In genomic region chr4:106958561-106958960, GRCm38 (mm10) we compare ENCODE assay signal across 23 mouse cellular contexts. TPM values are rescaled to one million over a fixed set of nuclear protein-coding genes. Genes with fewer than 3 reads are reported as not detected.
DNase-seq lines count a peak whose midpoint lies in the region; ATAC-seq and TF ChIP-seq lines count a peak whose summit lies in the region.
"Had no signal": no experiment of that assay in that cellular context is flagged by ENCODE, and none has a peak within 500 bp of the region (broad histone marks: within the 10 kb centered on the region; RNA-seq: fewer than 3 reads in every experiment).

No protein-coding gene starts in this region.

- H3K9ac ChIP-seq in kidney, embryonic 15.5 days: no peak overlapping the region
- H3K9ac ChIP-seq in liver, embryonic 12.5 days: no peak overlapping the region
- H3K9ac ChIP-seq in liver, postnatal 0 days (replicated peaks): no peak overlapping the region
- no peak overlapping the region for H3K9ac ChIP-seq in limb, embryonic 15.5 days
- H3K9ac ChIP-seq: heart, embryonic 15.5 days; hindbrain, embryonic 15.5 days; lung, embryonic 14.5 days had no signal

- H3K4me2 ChIP-seq in kidney, embryonic 15.5 days: no peak overlapping the region
- H3K4me2 ChIP-seq in liver, embryonic 12.5 days: no peak overlapping the region
- H3K4me2 ChIP-seq in liver, postnatal 0 days (ENCODE audit: low read depth, low read length): no peak overlapping the region
- no peak overlapping the region for H3K4me2 ChIP-seq in limb, embryonic 15.5 days
- H3K4me2 ChIP-seq: heart, embryonic 15.5 days; hindbrain, embryonic 15.5 days; lung, embryonic 14.5 days had no signal

- no peak for ATAC-seq in kidney, embryonic 15.5 days (replicated peaks; ENCODE audit: low FRiP score)
- no peak for ATAC-seq in liver, embryonic 12.5 days
- no peak for ATAC-seq in liver, postnatal 0 days
- ATAC-seq in limb, embryonic 15.5 days (ENCODE audit: insufficient number of reproducible peaks, low FRiP score, low TSS enrichment, low read depth): no peak

- H3K27ac ChIP-seq in kidney, embryonic 15.5 days: no peak overlapping the region
- H3K27ac ChIP-seq in liver, embryonic 12.5 days: peak overlapping the region; percentile 1; the same call in 1 of the 2 replicates
- H3K27ac ChIP-seq in liver, postnatal 0 days (ENCODE audit: low read depth): no peak overlapping the region
- peak overlapping the region; percentile 14; the same call in 1 of the 2 replicates for H3K27ac ChIP-seq in limb, embryonic 15.5 days
- H3K27ac ChIP-seq: heart, adult 2 months; heart, embryonic 15.5 days; hindbrain, embryonic 15.5 days; kidney, postnatal 0 days; left cerebral cortex, adult 2 months had no signal

- peaks cover 71% of the 10 kb centered on the region for H3K4me1 ChIP-seq in kidney, embryonic 15.5 days
- H3K4me1 ChIP-seq in liver, embryonic 12.5 days: peaks cover 74% of the 10 kb centered on the region
- H3K4me1 ChIP-seq in liver, postnatal 0 days (ENCODE audit: insufficient read depth): peaks cover 58% of the 10 kb centered on the region
- H3K4me1 ChIP-seq in limb, embryonic 15.5 days: peaks cover 72% of the 10 kb centered on the region

- no peak for TF ChIP-seq CTCF in liver, postnatal 0 days (IDR thresholded peaks at IDR 0.05; ENCODE audit: low read depth)

- DNase-seq in kidney, adult 11 months: peak; percentile 82
- no peak for DNase-seq in liver, postnatal 0 days
- DNase-seq in kidney, postnatal 14 days: peak; percentile 50
- DNase-seq in cerebellum, adult 9-10 months: no peak
- DNase-seq: adrenal gland, postnatal 36 days; cerebellum, adult 11-12 months; cerebellum, postnatal 25 days; embryo, embryonic 11 days; gastrocnemius, postnatal 10 days; heart, adult 2 months; heart, postnatal 4 days; layer of hippocampus, adult 9-11 months; left cerebral cortex, postnatal 4 days; lung, embryonic 14.5 days; lung, postnatal 4 days; right cerebral cortex, adult 18-20 months had no signal

- peaks cover 18% of the 10 kb centered on the region for H3K36me3 ChIP-seq in kidney, embryonic 15.5 days
- H3K36me3 ChIP-seq in liver, embryonic 12.5 days: peaks cover 55% of the 10 kb centered on the region
- peaks cover 2% of the 10 kb centered on the region; the same call in 1 of the 2 replicates for H3K36me3 ChIP-seq in liver, postnatal 0 days (replicated peaks; ENCODE audit: insufficient read depth, low read length)
- peaks cover 6% of the 10 kb centered on the region; the same call in 1 of the 2 replicates for H3K36me3 ChIP-seq in limb, embryonic 15.5 days
- H3K36me3 ChIP-seq: heart, embryonic 15.5 days; hindbrain, embryonic 15.5 days had no signal

- whole genome bisulfite sequencing in kidney, embryonic 15.5 days: 71% methylated on average over 3 of the region's 3 CpGs
- WGBS in liver, embryonic 12.5 days (ENCODE audit: insufficient replicate concordance): 79% methylated on average over 3 of the region's 3 CpGs
- 72% methylated on average over 3 of the region's 3 CpGs for whole genome bisulfite sequencing in liver, postnatal 0 days (ENCODE audit: insufficient replicate concordance)
- WGBS in limb, embryonic 15.5 days: 53% methylated on average over 3 of the region's 3 CpGs

- no peak for TF ChIP-seq EP300 in liver, postnatal 0 days (IDR thresholded peaks at IDR 0.05; ENCODE audit: low read depth)

- H3K27me3 ChIP-seq in kidney, embryonic 15.5 days: no peaks in the 10 kb centered on the region
- H3K27me3 ChIP-seq in liver, embryonic 12.5 days (replicated peaks): no peaks in the 10 kb centered on the region
- no peaks in the 10 kb centered on the region for H3K27me3 ChIP-seq in liver, postnatal 0 days (ENCODE audit: insufficient read depth, low read length)
- H3K27me3 ChIP-seq in limb, embryonic 15.5 days: no peaks in the 10 kb centered on the region
- H3K27me3 ChIP-seq: heart, embryonic 15.5 days; hindbrain, embryonic 15.5 days had no signal

- H3K9me3 ChIP-seq in kidney, embryonic 15.5 days (replicated peaks): no peaks in the 10 kb centered on the region
- H3K9me3 ChIP-seq in liver, embryonic 12.5 days (replicated peaks): no peaks in the 10 kb centered on the region
- no peaks in the 10 kb centered on the region for H3K9me3 ChIP-seq in liver, postnatal 0 days (ENCODE audit: low read length)
- H3K9me3 ChIP-seq in limb, embryonic 15.5 days: no peaks in the 10 kb centered on the region
- H3K9me3 ChIP-seq: heart, embryonic 15.5 days; hindbrain, embryonic 15.5 days had no signal

- no peak overlapping the region for H3K4me3 ChIP-seq in kidney, embryonic 15.5 days (replicated peaks)
- no peak overlapping the region for H3K4me3 ChIP-seq in liver, embryonic 12.5 days
- H3K4me3 ChIP-seq in liver, postnatal 0 days (ENCODE audit: low read depth, low read length): no peak overlapping the region
- no peak overlapping the region for H3K4me3 ChIP-seq in limb, embryonic 15.5 days
- H3K4me3 ChIP-seq: heart, adult 2 months; heart, embryonic 15.5 days; hindbrain, embryonic 15.5 days; left cerebral cortex, adult 2 months had no signal

RNA-seq across cellular contexts. Expression of gene Ssbp3, which starts 48.1 kb away (rescaled TPM):
- polyA plus RNA-seq in kidney, embryonic 15.5 days (2015; fragmentation: Nextera tagmentation; extraction: Ambion mirVana): 99.4 and 108 TPM in 2 replicates
- 98.6 and 118 TPM in 2 replicates for polyA plus RNA-seq in liver, embryonic 12.5 days (2016; fragmentation: Nextera tagmentation; extraction: Ambion mirVana)
- polyA plus RNA-seq in liver, postnatal 0 days (2015; fragmentation: Nextera tagmentation; extraction: Ambion mirVana): 22.8 and 26.8 TPM in 2 replicates
- polyA plus RNA-seq in limb, embryonic 15.5 days (2015; fragmentation: Nextera tagmentation; extraction: Ambion mirVana): 93.9 and 112 TPM in 2 replicates

Comparison
In these comparisons a context has a peak if more than half of its experiments do, and no peak if none do; other contexts are left out.
1. H3K27ac ChIP-seq: peak in liver, embryonic 12.5 days (single experiment) and limb, embryonic 15.5 days (single experiment); none in kidney, embryonic 15.5 days (single experiment) and liver, postnatal 0 days (single experiment).
2. DNase-seq: peak in kidney, adult 11 months (single experiment) and kidney, postnatal 14 days (single experiment); none in liver, postnatal 0 days (single experiment) and cerebellum, adult 9-10 months (single experiment).